Mouse (Mus musculus) lung, adult 18-20 months (tissue): ENCODE data around the gene Txnip.
A peak's percentile ranks its signal among the peaks of the same experiment; 100 is the strongest.
"Not testable (repeated sequence)": the region's sequence is repeated elsewhere in the genome, so short reads cannot be mapped to it uniquely, and the experiment has no call there.

Source experiments
- DNase-seq, 2 experiments: peaks; one replicate each; pipeline ENCODE4 v3.0.0; 2022; ENCODE audit warnings: mixed read lengths in 2 of 2

Txnip gene

DNA sequence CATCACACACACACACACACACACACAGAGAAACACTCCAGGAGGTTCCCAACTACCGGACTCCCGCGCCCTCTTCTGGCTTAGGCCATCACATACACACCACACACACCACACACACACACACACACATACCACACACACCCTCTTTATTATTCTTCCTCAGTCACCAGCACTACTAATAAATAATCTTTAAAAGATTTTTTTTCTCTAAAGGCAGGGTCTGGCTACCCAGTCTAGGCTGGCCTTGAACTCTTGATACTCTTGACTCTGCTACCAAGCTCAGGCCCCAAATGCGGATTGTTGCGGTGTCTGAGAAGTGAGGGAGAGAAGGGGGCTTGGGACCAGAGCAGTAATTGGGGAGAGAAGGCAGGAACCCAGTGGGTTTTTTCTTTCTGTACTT lies 37.1 kb downstream of the Txnip start:
- DNase-seq = no peak

- DNase-seq = no peak
These were observed 37.9 kb downstream of the Txnip start for GRCm38 (mm10) chr3:96595661-96596060.

DNA sequence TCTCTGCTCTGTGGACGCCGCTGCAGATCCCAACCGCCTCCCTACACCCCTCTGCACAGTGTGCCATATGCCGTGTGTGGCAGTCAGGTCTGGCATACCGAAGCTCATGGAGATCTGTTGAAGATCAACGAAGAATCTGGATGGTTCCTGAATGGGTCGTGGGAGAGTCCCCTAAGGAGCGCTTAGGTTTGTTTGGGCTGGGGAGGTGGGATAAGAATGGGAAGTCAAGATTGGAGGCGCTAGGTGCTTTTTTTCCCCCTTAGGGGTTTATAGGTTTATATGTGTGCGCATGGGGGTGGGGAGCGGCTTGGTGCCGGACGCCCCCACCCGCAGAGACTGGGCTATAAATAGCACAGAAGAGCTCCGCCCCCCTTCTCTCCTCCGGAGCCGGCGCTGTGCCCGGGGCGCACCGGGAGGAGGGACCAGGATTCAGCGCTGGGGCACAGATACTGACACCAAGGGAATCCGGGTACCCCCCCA lies 38.5 kb downstream of the Txnip start, which contains the start of gene Ankrd34a:
TSS of gene Ankrd34a (plus strand) at position 409 of the 480 bp plus-strand sequence.
- no peak for DNase-seq

- DNase-seq = no peak
These were observed 39.1 kb downstream of the Txnip start for GRCm38 (mm10) chr3:96596855-96597254.

DNA sequence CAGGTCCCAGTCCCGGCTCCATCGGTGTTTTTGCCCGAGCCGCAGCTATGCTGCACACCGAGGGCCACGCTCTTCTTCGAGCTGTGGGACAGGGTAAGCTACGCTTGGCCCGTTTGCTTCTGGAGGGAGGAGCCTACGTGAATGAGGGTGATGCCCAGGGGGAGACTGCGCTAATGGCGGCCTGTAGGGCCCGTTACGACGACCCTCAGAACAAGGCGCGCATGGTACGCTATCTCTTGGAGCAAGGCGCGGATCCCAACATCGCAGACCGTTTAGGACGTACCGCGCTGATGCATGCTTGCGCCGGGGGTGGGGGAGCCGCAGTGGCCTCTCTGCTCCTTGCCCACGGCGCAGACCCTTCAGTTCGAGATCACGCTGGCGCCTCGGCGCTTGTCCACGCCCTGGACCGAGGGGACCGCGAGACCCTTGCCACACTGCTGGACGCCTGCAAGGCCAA lies 39.7 kb downstream of the Txnip start:
- no peak for DNase-seq

- DNase-seq = peak; percentile 68 to 75
These were observed 40.7 kb downstream of the Txnip start for GRCm38 (mm10) chr3:96598156-96599068.

GRCm38 (mm10) chr3:96599069-96599393 lies 41.3 kb downstream of the Txnip start:
- DNase-seq = no peak

GRCm38 (mm10) chr3:96599411-96599810 lies 41.7 kb downstream of the Txnip start:
- no peak for DNase-seq

- DNase-seq = peak; percentile 95 to 96
These were observed 43.0 kb downstream of the Txnip start, which contains the start of gene Lix1l for GRCm38 (mm10) chr3:96600639-96601250. Lix1l (plus strand) TSS chr3:96601149.

- DNase-seq = peak; percentile 73 to 79
These were observed 43.6 kb downstream of the Txnip start for GRCm38 (mm10) chr3:96601251-96601787.

DNA sequence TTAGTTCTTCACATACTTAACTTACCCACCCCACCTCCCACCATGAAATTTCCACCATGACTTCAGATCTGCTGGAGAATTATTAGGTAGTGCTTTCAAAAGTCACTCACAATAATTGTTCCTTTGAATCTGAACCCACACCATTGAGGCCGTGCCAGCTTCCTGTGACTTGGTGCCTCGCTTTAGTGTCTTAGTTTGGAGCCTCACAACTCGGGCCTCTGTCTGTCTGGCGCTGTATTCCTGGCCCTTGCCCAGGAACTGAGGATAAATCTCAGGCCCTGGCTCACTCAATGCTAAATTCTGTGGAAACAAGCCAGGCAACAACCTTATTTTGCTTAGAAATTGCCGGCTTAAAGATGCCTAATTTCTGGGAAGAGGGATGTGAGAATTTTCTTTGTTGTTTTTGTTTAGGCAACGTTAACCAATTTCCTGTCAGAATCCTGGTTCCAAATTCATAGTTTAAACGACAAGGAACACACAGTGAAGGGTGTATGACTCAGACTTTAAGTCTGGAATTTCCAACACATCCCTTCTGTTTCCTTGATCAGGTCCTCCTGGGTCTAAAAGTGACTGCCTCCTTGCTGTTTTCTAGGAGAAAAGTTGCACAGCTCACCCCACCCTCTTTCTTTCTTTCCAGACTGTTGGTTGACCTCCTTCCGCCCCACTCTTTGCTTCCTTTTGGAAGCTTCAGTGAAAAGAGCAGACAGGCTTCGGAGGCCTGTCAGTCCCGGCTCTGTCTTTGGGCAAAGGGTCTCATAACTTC lies 44.4 kb downstream of the Txnip start:
- no peak for DNase-seq

DNA sequence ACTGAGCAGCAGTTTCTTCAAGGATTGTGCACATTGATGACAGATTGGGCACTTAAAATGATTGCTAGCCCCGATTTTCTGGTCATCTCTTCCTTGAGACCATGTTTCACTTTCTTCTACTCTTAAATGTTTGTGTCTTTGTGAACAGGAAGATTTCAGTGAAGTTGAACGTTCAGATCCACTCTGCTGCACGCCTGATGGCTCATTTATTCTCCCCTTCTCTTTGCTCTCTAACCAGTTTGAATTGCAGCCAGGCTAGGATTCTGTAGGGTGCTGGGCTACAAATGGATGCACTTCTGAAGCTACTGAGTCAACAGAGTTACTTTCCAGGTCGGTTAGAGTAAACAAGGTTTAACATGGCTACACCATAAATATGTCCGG lies 44.9 kb downstream of the Txnip start:
- no peak for DNase-seq

DNA sequence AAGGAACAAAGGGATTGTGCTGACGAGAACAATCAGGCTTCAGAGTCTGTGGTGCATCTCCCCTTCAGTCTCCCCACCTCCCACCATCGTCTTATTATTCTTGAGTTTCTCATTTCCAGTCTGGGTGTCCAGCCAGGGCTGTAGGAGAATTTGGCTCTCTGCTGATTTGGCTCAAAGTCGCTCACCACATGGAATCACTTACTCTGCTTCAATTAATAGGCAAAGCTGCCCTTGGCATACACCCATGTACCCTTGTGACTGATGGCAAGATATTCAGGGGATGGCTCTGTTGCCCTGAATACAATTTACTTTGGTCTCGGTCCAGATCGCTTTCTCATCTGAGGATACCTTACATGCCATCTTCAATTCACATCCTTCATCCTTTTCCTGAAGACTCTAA lies 45.6 kb downstream of the Txnip start:
- DNase-seq = no peak

- DNase-seq = not testable (repeated sequence)
These were observed 48.2 kb downstream of the Txnip start for GRCm38 (mm10) chr3:96606007-96606406.

DNA sequence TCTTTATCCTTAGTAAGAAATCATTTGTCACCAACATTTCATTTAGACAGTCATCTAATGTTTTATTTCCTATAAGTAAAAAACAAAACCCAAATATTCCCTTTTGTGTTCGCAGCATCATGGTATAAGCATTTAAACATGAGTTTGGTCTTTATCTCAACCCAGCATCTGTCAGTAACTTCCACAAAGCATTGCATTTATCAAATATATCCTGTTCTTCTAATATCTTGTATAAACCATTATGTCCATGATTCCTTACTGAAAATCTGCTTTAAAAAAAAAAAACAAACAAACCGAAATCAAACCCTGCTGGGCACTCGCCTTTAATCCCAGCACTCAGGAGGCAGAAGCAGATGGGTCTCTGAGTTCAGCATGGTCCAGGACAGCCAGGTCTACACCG lies 48.9 kb downstream of the Txnip start:
- DNase-seq = no peak
